Mouse (Mus musculus) thymus, adult 2 months (tissue): ENCODE data around the gene Mre11a.

ENCODE experiments used
- CTCF ChIP-seq: fragments of 200-500 bp; IDR thresholded peaks from 2 replicates; pipeline ENCODE4 v1.5.1; 2012; ENCODE audit warnings: mild to moderate bottlenecking, control low read depth, low read length, moderate library complexity, borderline replicate concordance; ENCODE audit not compliant: control insufficient read depth, poor library complexity, insufficient read depth; ENCODE audit errors: extremely low read depth
- POLR2A ChIP-seq: fragments of 200-500 bp; IDR thresholded peaks from 2 replicates; pipeline ENCODE4 v1.6.1; 2012; ENCODE audit warnings: mild to moderate bottlenecking, low read length, control low read depth, moderate library complexity; ENCODE audit not compliant: control insufficient read depth, poor library complexity, insufficient read depth; ENCODE audit errors: extremely low read depth

DNA sequence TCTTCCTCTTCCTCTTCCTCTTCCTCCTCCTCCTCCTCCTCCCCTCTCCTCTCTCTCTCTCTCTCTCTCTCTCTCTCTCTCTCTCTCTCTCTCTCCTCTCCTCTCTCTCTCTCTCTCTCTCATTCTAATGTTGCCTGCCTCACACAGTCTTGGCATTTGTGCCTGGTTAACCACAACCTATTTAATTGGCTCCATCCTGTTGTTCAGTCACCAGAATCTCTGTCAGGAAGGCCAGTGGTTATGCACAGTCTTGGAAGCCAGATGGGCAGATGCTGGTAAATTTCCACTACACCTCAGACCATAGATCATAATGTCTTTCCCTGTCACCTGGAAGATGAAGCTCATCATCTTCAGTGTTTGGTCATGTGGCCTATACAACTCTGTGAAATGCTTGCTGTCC is 25.2 kb upstream of the Mre11a start:
- no peak for TF ChIP-seq CTCF
- no peak for TF ChIP-seq POLR2A
